Mouse (Mus musculus) left cerebral cortex, adult 11 months (tissue): ENCODE measurements around the gene Reep3.
A peak's percentile ranks its signal among the peaks of the same experiment; 100 is the strongest.

ENCODE experiments used
- DNase-seq: peaks from one replicate; pipeline ENCODE4 v3.0.0; 2022; ENCODE audit warnings: low spot score

Gene Reep3

DNA sequence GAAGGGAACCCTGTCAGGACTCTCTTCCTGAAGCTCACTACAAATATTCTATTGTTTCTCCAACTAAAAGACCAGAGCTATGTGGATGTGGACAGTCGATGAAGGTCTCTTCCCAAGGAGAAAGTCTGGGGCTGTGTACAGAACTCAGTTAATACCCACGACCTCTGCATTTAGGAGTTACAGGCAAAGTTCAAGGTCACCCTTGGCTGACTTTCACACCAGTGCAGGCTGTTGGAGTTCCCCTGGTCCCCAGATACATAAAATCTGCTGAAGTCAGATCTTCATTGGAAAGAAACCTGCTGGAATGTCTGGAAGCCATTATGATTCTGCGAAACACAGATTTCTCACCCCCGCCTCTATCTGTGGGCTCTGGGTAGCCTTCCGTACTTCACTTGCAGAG is 45.3 kb downstream of the Reep3 start:
- no peak for DNase-seq

DNA sequence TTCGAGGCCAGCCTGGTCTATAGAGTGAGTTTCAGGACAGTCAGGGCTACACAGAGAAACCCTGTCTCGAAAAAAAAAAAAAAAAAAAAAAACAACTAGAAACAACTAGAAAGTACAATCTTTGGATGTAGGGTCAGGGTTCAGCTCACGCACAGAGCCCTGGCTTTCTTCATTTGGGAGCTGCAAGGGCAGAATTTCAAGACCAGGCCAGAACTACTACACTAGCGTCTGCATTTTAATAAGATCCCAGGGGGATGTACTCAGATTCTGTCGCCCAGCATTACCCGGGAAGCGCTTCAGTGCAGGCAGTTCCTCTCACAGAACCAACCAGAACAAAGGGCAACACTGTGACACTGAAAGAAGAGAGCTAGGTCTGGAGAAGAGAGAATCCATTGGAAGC is 46.0 kb downstream of the Reep3 start:
- DNase-seq: no peak

GRCm38 (mm10) chr10:67049621-67050020 is 47.1 kb downstream of the Reep3 start:
- no peak for DNase-seq

GRCm38 (mm10) chr10:67048871-67049615 is 47.7 kb downstream of the Reep3 start:
- DNase-seq: no peak

DNA sequence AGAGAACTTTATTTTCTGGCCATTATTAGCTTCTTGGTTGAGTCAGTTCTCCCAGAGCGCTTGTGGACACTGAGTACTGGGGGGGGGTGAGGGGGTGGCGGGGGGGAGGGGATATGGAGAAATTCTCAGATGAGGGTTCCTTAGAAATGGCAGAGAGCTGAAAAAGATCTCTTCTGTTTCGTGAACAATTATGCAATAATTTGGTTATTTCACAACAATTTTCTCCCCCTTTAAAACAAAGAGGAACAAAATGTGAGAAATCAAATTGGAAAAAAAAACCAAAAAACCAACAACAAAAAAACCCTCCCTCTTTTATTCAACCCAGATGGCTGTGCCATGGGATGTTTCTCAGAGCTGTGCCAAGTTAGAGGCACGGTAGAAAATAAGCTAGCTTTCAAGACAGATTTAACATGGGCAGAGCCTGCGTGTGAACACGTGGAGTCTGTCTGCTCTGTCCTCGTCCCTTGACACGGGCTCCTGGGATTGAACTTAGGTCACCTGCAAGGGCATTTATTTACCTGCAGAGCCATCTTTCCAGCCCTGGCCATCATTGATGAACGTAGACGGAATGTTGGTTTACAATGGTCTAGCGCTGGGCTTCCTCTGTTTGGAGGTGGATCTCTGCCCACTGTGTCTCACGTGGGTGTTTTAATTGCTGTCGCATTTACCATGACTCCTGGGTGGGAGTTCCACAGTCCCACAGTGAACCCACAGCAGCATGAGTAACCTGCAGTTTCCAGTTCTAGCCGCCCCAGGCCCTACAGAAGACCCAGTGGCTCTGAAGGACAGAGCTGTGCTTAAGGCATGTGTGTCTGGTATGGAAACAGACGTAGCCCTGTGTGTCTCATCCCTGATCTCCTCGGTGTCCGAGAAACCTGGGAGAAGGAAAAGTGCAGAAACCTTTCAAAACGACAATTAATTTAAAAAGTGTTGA is 48.8 kb downstream of the Reep3 start:
- DNase-seq: no peak

GRCm38 (mm10) chr10:67045192-67045899 is 51.4 kb downstream of the Reep3 start:
- DNase-seq: no peak

DNA sequence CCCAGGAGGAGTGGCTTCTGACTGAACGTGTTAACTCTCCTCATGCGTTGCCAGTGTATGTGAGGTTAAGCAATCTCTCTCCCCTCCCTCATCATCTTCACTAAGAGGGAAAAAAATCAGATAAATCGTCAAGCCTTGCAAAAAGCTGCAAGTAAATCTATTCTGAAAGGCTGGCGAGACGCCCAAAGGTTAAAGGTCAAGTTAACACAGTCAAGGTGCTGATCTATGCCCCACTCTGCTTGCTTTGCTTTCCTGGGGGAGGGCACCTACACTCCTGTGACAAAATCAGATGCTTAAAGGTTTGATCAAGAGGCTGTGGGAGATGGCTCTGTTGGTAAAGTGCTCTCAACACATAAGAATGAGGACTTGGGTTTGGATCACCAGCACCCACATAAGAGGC is 52.4 kb downstream of the Reep3 start:
- DNase-seq: no peak

DNA sequence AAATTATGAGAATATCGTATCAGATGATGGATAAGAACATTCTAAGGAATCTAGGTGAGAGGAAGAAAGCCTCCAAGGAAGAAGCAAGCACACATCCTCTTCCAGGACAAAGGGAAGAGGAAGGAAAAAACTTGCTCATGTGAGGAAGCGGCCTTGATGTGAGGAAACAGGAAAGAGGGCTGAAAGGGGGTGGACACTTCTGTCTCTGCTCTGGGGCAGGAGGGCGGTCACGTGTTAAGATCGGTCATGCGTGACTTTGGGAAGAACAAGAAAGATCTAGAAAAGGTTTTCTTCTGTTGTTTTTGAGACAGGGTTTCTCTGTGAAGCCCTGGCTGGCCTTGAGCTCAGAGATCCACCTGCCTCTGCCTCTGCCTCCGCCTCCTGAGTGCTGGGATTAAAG is 53.5 kb downstream of the Reep3 start:
- DNase-seq: no peak

DNA sequence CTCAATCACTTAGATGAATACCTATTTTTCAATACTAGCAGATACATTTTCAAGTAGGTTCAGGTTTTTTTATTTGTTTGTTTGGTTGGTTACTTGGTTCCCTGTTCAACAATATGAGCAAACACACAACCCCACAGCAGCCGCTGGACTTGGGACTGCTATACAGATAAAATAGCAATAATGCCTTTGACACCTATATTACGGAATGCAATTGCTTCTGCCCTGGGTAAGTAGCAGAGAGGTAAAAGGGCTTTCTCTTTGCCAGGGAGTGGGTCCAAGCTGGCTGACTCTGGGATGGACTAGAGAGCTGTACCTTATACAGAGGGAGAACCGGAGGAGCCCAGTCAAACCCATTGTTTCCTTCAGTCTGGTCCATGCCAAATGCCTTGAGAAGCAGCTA is 56.3 kb downstream of the Reep3 start:
- DNase-seq: no peak

DNA sequence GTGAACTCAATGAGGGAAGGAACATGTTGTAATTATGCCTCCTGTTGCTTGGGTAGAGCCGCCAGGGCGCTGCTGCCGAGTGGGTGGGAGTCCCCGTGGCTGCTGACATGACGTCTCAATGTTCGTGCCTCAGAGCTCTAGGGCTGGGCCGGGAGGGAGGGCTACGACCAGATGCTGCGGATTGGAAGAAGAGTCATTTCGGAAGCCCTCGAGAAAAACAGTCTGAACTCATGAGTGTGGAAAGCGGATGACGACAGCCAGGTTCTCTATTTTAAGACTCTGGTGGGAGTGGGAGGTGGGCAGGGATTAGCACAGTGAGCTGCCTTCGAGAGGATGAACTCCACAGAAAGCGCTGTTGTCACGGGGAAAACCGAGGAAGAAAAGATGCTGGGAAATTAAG is 57.7 kb downstream of the Reep3 start:
- DNase-seq: peak; percentile 62

- DNase-seq: no peak
These were observed 60.2 kb downstream of the Reep3 start for GRCm38 (mm10) chr10:67036542-67036941.

DNA sequence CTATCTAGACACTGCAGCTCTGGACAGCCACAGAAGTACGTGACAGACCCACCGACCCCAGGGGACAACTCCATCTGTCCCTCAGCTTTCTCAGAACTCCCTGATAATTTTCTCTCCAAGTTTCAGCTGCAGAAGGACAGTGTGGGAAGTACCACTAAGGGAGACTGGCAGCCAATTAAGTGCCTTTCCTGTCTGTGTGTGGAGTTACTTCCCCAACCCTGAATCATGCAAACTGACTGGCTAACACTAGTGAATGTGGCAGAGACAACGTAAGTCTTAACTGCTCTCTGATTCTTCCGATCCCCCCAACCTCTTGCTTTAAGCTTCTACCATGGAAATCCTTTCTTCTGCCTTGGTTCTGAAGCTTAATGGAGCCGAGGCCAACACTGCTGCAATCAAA is 60.6 kb downstream of the Reep3 start:
- DNase-seq: no peak

DNA sequence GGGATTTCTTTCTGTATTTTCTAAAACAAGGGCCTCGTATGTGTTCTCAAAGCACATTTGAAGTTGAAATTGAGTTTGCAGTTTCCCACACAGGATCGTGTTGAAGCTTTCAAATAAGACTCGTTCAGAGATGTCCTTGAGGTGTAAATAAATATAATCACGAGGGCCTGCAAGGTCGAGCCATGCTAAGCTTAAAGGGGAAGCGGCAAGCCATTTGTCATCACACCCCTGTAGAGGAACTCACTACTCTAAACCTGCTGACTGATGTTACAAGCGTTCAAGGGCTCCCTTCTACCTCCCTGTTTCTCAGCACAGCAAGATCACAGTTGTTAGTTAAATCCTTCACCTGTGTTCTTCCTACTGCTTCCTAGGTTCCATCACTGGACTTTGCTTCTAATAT is 65.6 kb downstream of the Reep3 start:
- no peak for DNase-seq

DNA sequence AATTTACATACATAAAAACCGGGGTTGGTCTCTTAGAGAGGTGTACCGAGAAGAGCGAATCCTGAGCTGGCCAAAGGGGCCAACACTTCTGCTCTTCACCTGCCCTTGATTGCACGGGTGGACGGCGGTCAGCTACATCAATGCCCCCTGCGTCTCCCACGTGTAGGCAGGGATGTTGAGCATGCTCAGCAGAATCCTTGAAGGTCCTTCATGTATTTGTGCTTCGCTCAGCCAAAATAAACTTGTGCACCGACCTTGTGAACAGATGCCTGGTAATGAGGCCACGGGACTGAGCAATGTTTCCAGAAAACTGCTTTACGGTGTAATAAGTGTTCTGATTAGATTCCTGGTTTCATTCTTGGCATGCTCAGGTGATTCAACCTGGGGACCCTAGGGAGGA is 67.4 kb downstream of the Reep3 start:
- DNase-seq: no peak

DNA sequence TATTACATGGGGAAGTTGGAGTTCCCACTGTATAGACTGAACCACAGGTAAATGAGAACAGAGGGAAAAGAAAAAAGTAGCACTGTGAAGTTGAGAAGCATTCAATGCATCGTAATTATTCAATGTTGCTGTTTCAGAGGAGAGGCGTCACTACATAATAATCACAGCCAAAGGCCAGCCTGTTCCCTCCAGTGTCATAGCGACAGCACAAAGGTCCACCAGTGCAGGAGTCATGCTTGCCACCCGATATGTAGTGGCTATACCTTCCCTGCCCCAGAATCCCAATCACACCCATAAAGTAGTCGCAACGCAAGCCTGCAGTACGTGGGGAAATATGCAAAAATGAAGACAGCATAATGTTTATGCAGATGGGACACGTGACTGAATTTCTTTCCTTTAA is 70.4 kb downstream of the Reep3 start:
- DNase-seq: no peak

DNA sequence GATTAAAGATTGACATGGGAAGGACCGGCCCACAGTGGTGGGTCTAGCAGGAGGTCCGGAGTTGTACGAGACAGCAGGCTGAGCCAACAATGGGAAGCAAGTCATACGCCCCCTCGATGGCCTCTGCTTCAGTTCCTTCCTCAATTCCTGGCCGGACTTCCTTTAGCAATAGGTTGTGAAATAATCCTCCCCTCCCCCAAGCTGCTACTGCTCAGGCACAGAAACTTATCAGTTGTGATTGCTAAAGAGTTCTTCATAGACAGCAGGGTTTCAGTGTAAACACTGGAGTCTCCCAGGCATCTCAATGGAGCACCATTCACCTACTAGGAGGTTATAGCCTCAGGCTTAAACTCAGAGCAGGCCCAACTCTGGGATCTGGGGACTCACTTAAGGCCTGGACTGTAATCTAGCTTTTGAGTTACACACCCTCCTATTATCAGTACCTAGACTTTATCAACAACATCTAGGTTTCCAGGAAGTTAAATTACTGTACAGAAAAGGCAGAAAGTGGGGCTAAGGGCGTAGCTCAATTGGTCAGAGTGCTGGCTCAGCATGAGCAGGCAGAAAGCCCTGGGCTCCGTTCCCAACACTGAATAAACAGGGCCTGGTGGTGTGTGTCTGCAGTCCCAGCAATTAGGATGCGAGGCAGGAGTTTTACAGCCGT is 71.0 kb downstream of the Reep3 start:
- peak; percentile 32 for DNase-seq

DNA sequence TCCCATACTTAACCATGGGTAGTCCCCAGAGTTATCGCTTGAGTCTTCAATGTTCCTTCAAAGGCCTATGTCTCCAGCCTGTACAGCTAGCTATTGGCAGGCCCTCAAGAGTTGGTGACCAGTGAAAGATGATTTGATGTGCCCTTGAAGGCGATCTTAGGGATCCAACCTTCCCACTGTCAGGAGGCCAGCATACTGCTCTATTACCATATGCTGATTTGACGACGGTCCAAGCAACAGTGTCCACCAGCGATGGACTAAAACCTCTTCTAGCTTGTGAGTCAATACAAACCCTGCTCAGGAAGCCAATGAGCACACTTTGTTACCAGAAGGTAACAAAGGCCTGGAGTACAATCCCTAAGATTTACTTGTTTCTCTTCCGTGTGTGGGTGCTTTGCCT is 72.4 kb downstream of the Reep3 start:
- no peak for DNase-seq

DNA sequence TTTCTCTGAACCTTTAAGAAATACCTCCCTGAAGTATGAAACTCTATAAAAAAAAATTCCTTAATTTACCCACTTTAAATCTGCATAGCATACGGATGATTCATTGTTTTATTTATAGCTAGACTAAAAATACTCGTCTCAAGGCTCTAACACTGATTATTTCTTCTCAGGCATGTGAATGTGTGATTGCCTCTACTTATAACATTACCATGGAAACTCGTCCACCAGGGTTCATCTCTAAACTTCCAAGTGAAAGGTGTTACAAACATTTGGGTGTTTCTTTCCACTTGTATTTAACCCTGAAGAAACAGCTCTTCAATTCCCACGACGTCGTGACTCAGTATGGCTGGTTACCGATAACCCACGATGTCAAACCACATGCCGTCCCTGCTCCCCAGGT is 73.7 kb downstream of the Reep3 start:
- DNase-seq: peak; percentile 34

GRCm38 (mm10) chr10:67021494-67021893 is 75.3 kb downstream of the Reep3 start:
- no peak for DNase-seq

- no peak for DNase-seq
These were observed 77.9 kb downstream of the Reep3 start for GRCm38 (mm10) chr10:67018875-67019274.

GRCm38 (mm10) chr10:67017891-67018290 is 78.9 kb downstream of the Reep3 start:
- DNase-seq: no peak

DNA sequence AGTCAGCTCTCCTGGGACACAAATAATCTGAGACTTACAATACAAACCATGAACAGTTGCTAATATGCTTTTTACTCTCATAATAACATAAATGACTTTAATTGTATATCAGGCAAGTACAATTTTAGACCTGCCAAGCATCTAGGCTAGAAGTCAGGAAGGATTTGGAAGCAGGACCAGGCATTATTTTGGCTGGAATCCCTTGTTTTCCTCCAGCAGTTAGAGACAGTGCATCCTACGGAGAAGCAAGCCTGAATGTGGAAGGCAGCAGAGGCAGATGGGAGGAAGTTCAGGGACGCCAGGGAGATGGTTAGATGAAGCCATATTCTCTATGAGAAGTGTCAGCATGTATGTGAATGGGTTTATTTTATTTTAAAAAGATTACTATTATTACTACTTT is 79.4 kb downstream of the Reep3 start:
- DNase-seq: no peak
